Mouse (Mus musculus): Measurements from ENCODE around the gene Sytl4. TPM values are rescaled to one million over a fixed set of nuclear protein-coding genes. Genes with fewer than 3 reads are reported as not detected.

Gene Sytl4
- polyA plus RNA-seq, 1 experiment from 2014 or later: 0.75 TPM

DNA sequence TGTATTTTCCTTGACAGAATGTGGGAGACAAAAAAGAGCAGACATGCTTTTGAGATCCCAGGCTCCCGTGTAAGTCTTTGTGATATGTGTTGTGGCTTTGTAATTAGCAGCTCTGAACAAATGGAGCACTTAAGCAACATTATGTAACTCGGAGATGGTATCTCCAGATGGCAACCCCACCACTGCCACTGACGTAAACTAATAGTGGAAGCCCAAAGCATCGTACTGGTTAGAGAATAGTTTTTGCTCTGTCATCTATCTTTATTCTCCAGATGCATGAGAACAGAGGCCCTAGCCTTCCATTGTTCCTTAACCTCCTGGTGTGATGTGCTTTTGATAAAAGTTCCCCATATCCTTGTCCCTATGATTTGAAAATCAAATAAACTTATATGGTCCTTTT lies 60.4 kb downstream of the Sytl4 start:
- H3K9ac ChIP-seq: no peak overlapping the region
- ATAC-seq (replicated peaks): no peak

DNA sequence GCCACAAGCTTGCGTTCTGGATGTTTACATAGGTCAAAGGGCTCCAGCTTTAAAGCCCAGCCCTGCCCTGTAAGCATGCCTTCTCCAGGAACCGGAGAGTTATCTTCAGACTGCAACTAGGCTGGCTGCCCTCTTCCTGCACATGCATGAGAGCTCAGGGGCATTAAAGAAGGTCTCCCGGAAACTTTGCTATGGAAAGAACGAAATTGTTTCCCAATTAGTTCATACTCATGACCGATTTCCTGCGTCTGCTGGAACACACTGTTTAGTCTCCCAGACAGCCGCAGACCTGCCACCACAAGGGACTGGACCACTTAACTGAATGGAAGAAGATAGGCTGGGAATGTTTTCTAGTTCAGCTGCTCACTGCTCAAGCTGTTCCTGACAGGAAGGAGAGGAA lies 67.4 kb downstream of the Sytl4 start:
- Histone ChIP-seq H3K4me2 (no peak overlapping the region), H3K36me3 (replicated peaks) (no peaks in the 10 kb centered on the region), H3K27me3 (replicated peaks) (no peaks in the 10 kb centered on the region), H3K4me3 (no peak overlapping the region), H3K9ac (no peak overlapping the region), H3K4me1 (no peaks in the 10 kb centered on the region), H3K9me3 (no peaks in the 10 kb centered on the region), H3K27ac (no peak overlapping the region)
- no peak for ATAC-seq (replicated peaks)
- WGBS: 62% methylated on average over 7 of the region's 7 CpGs

More for the DNA sequence above, 60.4 kb downstream of the Sytl4 start:
- no peaks in the 10 kb centered on the region for H3K9me3 ChIP-seq
- no peaks in the 10 kb centered on the region for H3K36me3 ChIP-seq (replicated peaks)
- H3K4me1 ChIP-seq: no peaks in the 10 kb centered on the region
- H3K4me2 ChIP-seq: no peak overlapping the region
- H3K27me3 ChIP-seq (replicated peaks): no peaks in the 10 kb centered on the region; the same call in 1 of the 2 replicates
- WGBS: 67% methylated on average over 4 of the region's 4 CpGs
- H3K4me3 ChIP-seq: no peak overlapping the region
- no peak overlapping the region for H3K27ac ChIP-seq

DNA sequence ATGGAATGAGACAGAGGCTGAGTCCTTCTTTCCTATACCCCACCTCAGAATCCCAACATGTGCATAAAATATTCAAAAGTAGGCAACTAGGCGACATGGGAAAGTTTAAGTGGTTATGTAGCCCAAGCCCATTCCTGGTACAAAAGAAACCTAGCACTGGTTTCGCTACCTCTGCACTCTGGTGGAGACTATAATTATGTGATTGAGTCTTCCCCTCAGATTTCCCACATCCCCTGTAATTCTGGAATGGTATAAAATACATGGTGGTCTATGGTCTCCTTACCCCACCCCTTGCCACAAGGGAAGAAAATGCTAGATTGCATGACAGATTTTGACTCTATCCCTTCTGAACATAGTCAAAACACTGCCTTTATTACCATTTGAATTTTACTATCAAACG lies 68.6 kb downstream of the Sytl4 start:
- Histone ChIP-seq H3K4me3 (no peak overlapping the region), H3K27me3 (replicated peaks) (no peaks in the 10 kb centered on the region), H3K4me1 (no peaks in the 10 kb centered on the region), H3K27ac (no peak overlapping the region), H3K36me3 (replicated peaks) (no peaks in the 10 kb centered on the region), H3K4me2 (no peak overlapping the region), H3K9me3 (no peaks in the 10 kb centered on the region), H3K9ac (no peak overlapping the region)
- 83% methylated on average over 3 of the region's 3 CpGs for WGBS
- no peak for ATAC-seq (replicated peaks)

DNA sequence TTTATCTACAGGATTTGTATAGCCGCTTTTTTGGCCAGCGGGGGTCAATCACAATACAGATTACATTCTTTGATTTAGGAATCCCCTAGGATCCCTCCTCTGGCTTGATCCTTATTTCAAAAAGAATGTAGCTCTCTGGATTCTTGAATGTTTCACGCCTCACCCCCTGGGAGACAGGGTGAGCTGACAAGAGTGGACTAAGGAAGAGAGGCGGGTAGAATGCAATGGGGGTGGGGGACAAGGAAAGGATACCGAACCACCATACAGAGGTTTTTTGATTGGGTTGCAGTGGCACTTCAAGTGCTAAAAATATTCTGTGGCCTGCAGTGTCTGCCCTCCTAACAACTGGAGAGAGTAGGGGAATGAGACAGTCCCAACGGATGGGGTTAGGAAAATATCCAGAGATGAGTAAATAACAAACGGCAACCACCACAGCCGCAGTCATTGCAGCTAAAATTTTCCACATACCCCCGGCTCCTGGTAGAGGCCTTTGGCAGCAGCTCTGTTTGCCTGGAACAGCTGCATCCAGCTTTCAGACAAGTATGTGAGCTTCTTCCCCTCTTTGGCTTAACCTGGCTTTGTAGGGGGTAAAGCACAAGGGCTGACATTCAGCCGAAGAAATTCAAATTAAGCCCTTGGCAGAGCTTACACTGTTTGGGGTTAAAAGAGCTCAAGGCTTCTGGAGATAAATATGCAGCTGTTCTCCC lies 70.1 kb downstream of the Sytl4 start:
- Histone ChIP-seq H3K9ac (no peak overlapping the region), H3K27me3 (replicated peaks) (no peaks in the 10 kb centered on the region), H3K4me1 (no peaks in the 10 kb centered on the region), H3K27ac (no peak overlapping the region), H3K4me3 (no peak overlapping the region), H3K9me3 (no peaks in the 10 kb centered on the region), H3K36me3 (replicated peaks) (no peaks in the 10 kb centered on the region), H3K4me2 (no peak overlapping the region)
- ATAC-seq (replicated peaks): no peak
- WGBS: 35% methylated on average over 10 of the region's 10 CpGs

DNA sequence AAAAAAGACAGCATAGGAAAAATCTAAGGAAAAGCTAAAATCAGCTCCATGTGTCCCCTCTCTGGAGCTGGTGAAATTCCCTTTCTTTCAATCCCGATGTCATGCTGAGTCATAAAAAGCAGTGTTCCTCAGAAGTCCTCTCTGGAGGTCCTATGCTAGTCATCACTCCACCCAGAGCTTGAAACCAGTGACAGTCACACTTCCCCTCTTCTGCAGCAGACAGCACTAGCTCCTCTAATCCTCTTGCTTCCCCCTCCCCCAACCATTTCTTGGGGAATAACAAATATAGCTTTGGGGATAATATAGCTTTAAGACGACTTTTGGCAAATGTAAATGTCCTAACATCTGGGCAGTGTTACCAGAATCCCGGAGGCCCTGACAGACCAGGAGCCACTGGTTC lies 73.4 kb downstream of the Sytl4 start, which contains the start of gene Srpx2:
Gene Srpx2, plus strand, starts transcription at position 166 of the 400 bp plus-strand sequence.
- Histone ChIP-seq H3K9me3 (no peaks in the 10 kb centered on the region), H3K4me3 (no peak within 1 kb of the TSS), H3K27ac (no peak within 1 kb of the TSS), H3K4me2 (no peak within 1 kb of the TSS), H3K36me3 (replicated peaks) (no peaks in the 10 kb centered on the region), H3K9ac (no peak within 1 kb of the TSS), H3K4me1 (no peaks in the 10 kb centered on the region), H3K27me3 (replicated peaks) (no peaks in the 10 kb centered on the region)
- no peak for ATAC-seq (replicated peaks)
- 28% methylated on average over 3 of the region's 3 CpGs for WGBS

DNA sequence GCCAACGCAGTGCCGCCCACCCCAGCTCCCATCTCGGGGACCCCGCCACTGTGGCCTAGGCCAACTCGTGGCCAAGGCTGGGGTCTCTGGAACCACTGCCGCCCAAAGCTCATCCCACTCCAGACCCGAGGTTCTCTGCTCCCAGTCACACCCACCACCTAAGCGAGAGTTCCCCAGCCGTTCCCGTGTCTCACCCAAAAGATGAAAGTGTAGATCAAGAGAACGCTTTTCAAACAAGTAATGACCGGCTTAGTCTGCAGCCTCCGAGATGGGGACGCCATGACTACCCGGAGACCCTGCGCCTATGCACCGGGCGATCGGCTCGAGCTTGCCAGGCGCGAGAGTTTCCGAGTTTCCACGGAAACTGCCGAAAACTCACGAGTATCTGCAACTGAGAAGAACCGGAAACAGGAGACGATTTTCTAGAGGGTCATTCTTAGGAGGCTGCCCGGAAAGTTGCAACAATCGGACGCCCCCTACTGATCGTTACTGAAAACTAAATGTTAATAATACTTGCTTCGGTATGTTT lies 83.5 kb downstream of the Sytl4 start, which contains the start of gene Tspan6:
Gene Tspan6, minus strand, starts transcription at position 416 of the 529 bp plus-strand sequence.
- ATAC-seq (replicated peaks): peak; percentile 98
- Histone ChIP-seq H3K4me3 (peak within 1 kb of the TSS; percentile 57), H3K27me3 (replicated peaks) (no peaks in the 10 kb centered on the region), H3K4me1 (no peaks in the 10 kb centered on the region), H3K9me3 (no peaks in the 10 kb centered on the region), H3K4me2 (peak within 1 kb of the TSS; percentile 51), H3K27ac (peak within 1 kb of the TSS; percentile 82), H3K9ac (peak within 1 kb of the TSS; percentile 67), H3K36me3 (replicated peaks) (no peaks in the 10 kb centered on the region; the same call in 1 of the 2 replicates)
- 19% methylated on average over 33 of the region's 33 CpGs for WGBS

DNA sequence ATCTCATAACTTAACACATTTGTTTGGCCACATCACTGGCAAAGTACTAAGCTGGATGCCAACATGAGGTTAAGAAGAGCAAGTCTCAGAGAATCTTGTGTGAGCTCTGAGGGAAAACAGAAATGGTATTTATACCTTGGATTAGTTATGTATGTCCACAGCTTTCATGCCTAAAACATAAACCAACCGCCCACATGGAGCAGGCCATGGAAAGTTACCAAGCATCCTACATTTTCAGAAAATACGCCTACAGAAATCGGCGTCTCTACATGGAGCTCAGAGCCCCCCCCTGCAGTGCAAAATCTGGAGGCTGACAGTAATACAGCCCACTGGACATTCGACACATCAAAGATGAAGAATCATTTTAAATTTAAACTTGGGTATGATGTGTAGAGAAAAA lies 93.5 kb downstream of the Sytl4 start:
- Histone ChIP-seq H3K27me3 (replicated peaks) (no peaks in the 10 kb centered on the region), H3K4me1 (no peaks in the 10 kb centered on the region), H3K27ac (no peak overlapping the region), H3K4me2 (no peak overlapping the region), H3K9me3 (no peaks in the 10 kb centered on the region), H3K4me3 (no peak overlapping the region), H3K36me3 (replicated peaks) (no peaks in the 10 kb centered on the region), H3K9ac (no peak overlapping the region)
- 84% methylated on average over 5 of the region's 5 CpGs for WGBS
- no peak for ATAC-seq (replicated peaks)

DNA sequence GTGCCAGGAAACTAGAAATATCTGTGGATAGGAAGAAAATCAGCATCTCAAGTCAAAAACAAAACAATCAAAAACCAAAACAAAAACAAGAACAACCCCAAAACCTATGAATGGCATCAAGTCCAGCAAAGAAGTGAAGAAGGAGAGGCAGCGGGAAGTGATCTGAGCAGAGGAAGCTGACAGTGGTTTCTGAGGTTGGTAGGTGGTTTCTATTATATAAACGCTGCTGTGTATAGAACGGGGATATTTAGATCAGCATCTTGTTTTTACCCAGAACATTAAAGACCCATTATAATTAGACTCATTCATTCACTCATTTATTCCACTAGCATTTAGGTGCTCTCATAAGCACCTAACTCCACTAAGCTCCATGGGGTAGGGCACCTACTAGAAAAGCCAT lies 94.3 kb downstream of the Sytl4 start:
- ATAC-seq (replicated peaks): no peak
- H3K27ac ChIP-seq: no peak overlapping the region
- no peak overlapping the region for H3K4me2 ChIP-seq
- H3K9me3 ChIP-seq: no peaks in the 10 kb centered on the region
- no peak overlapping the region for H3K9ac ChIP-seq
- 96% methylated on average over 3 of the region's 3 CpGs for WGBS
- H3K27me3 ChIP-seq (replicated peaks): no peaks in the 10 kb centered on the region
- H3K36me3 ChIP-seq (replicated peaks): no peaks in the 10 kb centered on the region
- H3K4me3 ChIP-seq: no peak overlapping the region
- H3K4me1 ChIP-seq: no peaks in the 10 kb centered on the region

Other genes with a start within 250 kb of the Sytl4 start
- 0.17 and 0.40 TPM in 2 replicates for gene Tnmd, start 130.8 kb downstream of the Sytl4 start, polyA plus RNA-seq (2015; fragmentation: Nextera tagmentation; extraction: Ambion mirVana)
- 257 and 267 TPM in 2 replicates for gene Tspan6, start 83.4 kb downstream of the Sytl4 start, polyA plus RNA-seq (2015; fragmentation: Nextera tagmentation; extraction: Ambion mirVana)
- 1.6 and 1.7 TPM in 2 replicates for gene Srpx2, start 73.4 kb downstream of the Sytl4 start, polyA plus RNA-seq (2015; fragmentation: Nextera tagmentation; extraction: Ambion mirVana)
- 64.5 and 70.5 TPM in 2 replicates for gene Cstf2, start 77.4 kb upstream of the Sytl4 start, polyA plus RNA-seq (2015; fragmentation: Nextera tagmentation; extraction: Ambion mirVana)
- gene Xkrx, start 180.3 kb upstream of the Sytl4 start, polyA plus RNA-seq (2015; fragmentation: Nextera tagmentation; extraction: Ambion mirVana): 1.0 and 1.2 TPM in 2 replicates
- not detected in 2 replicates for gene Arl13a, start 205.7 kb upstream of the Sytl4 start, polyA plus RNA-seq (2015; fragmentation: Nextera tagmentation; extraction: Ambion mirVana)
- 0.10 and 0.14 TPM in 2 replicates for gene Nox1, start 240.1 kb upstream of the Sytl4 start, polyA plus RNA-seq (2015; fragmentation: Nextera tagmentation; extraction: Ambion mirVana)

All from midbrain, embryonic 15.5 days (tissue).